Mouse (Mus musculus): Measurements from ENCODE around the gene Esrra.

DNA sequence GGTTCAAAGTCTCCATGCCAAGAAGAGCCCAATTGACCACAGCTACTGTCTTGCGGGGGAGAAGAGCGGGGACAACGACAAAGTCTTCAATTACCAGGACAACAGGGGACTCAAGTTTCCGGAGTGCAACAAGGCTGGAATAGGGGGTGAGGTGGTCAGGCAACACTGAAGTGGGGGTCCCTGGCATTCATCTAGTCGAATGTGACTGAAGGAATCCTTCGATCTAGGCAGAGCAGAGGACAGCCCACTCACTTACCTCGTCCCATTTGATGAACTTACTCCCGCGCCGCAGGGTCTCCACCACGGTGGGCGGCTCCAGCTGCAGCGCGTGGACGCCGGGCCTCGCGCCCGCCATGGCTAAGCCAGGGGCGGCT lies 47.7 kb upstream of the Esrra start:
- TF ChIP-seq TAL1 (IDR thresholded peaks at IDR 0.05; ENCODE audit: low read length) = no peak
- TF ChIP-seq GATA1 (IDR thresholded peaks at IDR 0.05; ENCODE audit: low read length) = no peak

Data from erythroblast, embryonic 14.5 days (primary cell).